Mouse (Mus musculus) hindbrain, embryonic 14.5 days (tissue): ENCODE data around the gene 4930438A08Rik. TPM values are rescaled to one million over a fixed set of nuclear protein-coding genes. Genes with fewer than 3 reads are reported as not detected.

Experiments
- ATAC-seq: fragments of 200-750 bp; cut with Nextera tagmentation; 2 replicates; pipeline ENCODE4 v1.8.0; 2017; ENCODE audit warnings: moderate number of reproducible peaks, mild to moderate bottlenecking, moderate TSS enrichment, moderate library complexity; ENCODE audit not compliant: low FRiP score
- DNase-seq: peaks from one replicate; pipeline ENCODE4 v3.0.0-alpha.2; 2015; ENCODE audit warnings: low spot score
- H3K27ac ChIP-seq: fragments of 300-500 bp; sonication (generic); 2 replicates; pipeline ENCODE4 v1.5.1; 2014; ENCODE audit warnings: mild to moderate bottlenecking, moderate library complexity
- H3K27me3 ChIP-seq: fragments of 300-500 bp; sonication (generic); 2 replicates; pipeline ENCODE4 v1.6.1; 2014; ENCODE audit warnings: mild to moderate bottlenecking, low read length, mixed read lengths; ENCODE audit not compliant: control insufficient read depth, insufficient read depth
- H3K36me3 ChIP-seq: fragments of 300-500 bp; sonication (generic); replicated peaks from 2 replicates; pipeline ENCODE4 v1.6.1; 2014; ENCODE audit not compliant: control insufficient read depth, insufficient read depth
- H3K4me1 ChIP-seq: fragments of 300-500 bp; sonication (generic); replicated peaks from 2 replicates; pipeline ENCODE4 v1.6.1; 2014; ENCODE audit warnings: antibody characterized with exemption, low read length, mixed read lengths; ENCODE audit not compliant: control insufficient read depth, insufficient read depth
- H3K4me2 ChIP-seq: fragments of 300-500 bp; sonication (generic); replicated peaks from 2 replicates; pipeline ENCODE4 v1.6.1; 2014; ENCODE audit warnings: mild to moderate bottlenecking, moderate library complexity
- H3K4me3 ChIP-seq: fragments of 300-500 bp; sonication (generic); replicated peaks from 2 replicates; pipeline ENCODE4 v1.5.1; 2014; ENCODE audit warnings: mild to moderate bottlenecking, low read length
- H3K9ac ChIP-seq: fragments of 300-500 bp; sonication (generic); 2 replicates; pipeline ENCODE4 v1.6.1; 2014
- H3K9me3 ChIP-seq: fragments of 300-500 bp; sonication (generic); 2 replicates; pipeline ENCODE4 v1.6.1; 2016; ENCODE audit warnings: low read length; ENCODE audit not compliant: control insufficient read depth
- WGBS: fragments of 180-500 bp; shearing (Covaris S2); extraction: QIAGEN DNeasy Blood & Tissue Kit; methylation state at CpG from one replicate; pipeline ENCODE4 v1.1.7; 2014; 5-methylcytosine and 5-hydroxymethylcytosine counted together
- polyA plus RNA-seq: library from polyadenylated mRNA; unstranded; fragments of >200 nt; fragmentation: Nextera tagmentation; extraction: Ambion mirVana; gene quantifications from 2 replicates; pipeline ENCODE4 v1.2.1, GENCODE M21; 2014

Gene 4930438A08Rik
- polyA plus RNA-seq, 1 experiment from 2014 or later, result not detected

- Histone ChIP-seq H3K4me2 (no peak overlapping the region), H3K4me1 (no peaks in the 10 kb centered on the region), H3K4me3 (no peak overlapping the region), H3K9ac (no peak overlapping the region), H3K27ac (no peak overlapping the region), H3K9me3 (no peaks in the 10 kb centered on the region), H3K27me3 (no peaks in the 10 kb centered on the region), H3K36me3 (no peaks in the 10 kb centered on the region)
- ATAC-seq, result no peak
- no peak for DNase-seq
- 75% methylated on average over 2 of the region's 2 CpGs for WGBS
Measured at GRCm38 (mm10) chr11:58263516-58263915, 11.1 kb upstream of the 4930438A08Rik start.

- no peak overlapping the region for H3K27ac ChIP-seq
- H3K4me3 ChIP-seq, result no peak overlapping the region
- H3K9me3 ChIP-seq, result no peaks in the 10 kb centered on the region
- H3K9ac ChIP-seq, result no peak overlapping the region
- no peaks in the 10 kb centered on the region for H3K4me1 ChIP-seq
- ATAC-seq (no peak), DNase-seq (no peak)
- no peak overlapping the region for H3K4me2 ChIP-seq
- H3K36me3 ChIP-seq, result no peaks in the 10 kb centered on the region
- H3K27me3 ChIP-seq, result no peaks in the 10 kb centered on the region
- WGBS, result 92% methylated on average over 9 of the region's 9 CpGs
Measured at GRCm38 (mm10) chr11:58264546-58264945, 10.1 kb upstream of the 4930438A08Rik start.

GRCm38 (mm10) chr11:58268285-58268684 lies 6.3 kb upstream of the 4930438A08Rik start:
- no peaks in the 10 kb centered on the region for H3K9me3 ChIP-seq
- 94% methylated on average over 3 of the region's 3 CpGs for WGBS
- ATAC-seq, result no peak

GRCm38 (mm10) chr11:58275756-58276155 lies 1.2 kb downstream of the 4930438A08Rik start:
- H3K9ac ChIP-seq, result no peak overlapping the region
- no peaks in the 10 kb centered on the region for H3K9me3 ChIP-seq
- no peaks in the 10 kb centered on the region for H3K27me3 ChIP-seq
- DNase-seq (no peak), ATAC-seq (no peak)
- no peak overlapping the region for H3K27ac ChIP-seq
- no peaks in the 10 kb centered on the region for H3K4me1 ChIP-seq
- no peak overlapping the region for H3K4me3 ChIP-seq
- H3K4me2 ChIP-seq, result no peak overlapping the region
- H3K36me3 ChIP-seq, result no peaks in the 10 kb centered on the region
- 83% methylated on average over 4 of the region's 4 CpGs for WGBS

More at GRCm38 (mm10) chr11:58268285-58268684, 6.3 kb upstream of the 4930438A08Rik start:
- H3K9ac ChIP-seq, result no peak overlapping the region
- H3K36me3 ChIP-seq, result no peaks in the 10 kb centered on the region
- H3K4me1 ChIP-seq, result no peaks in the 10 kb centered on the region
- no peaks in the 10 kb centered on the region for H3K27me3 ChIP-seq
- H3K27ac ChIP-seq, result no peak overlapping the region
- no peak overlapping the region for H3K4me3 ChIP-seq
- no peak for DNase-seq
- no peak overlapping the region for H3K4me2 ChIP-seq

GRCm38 (mm10) chr11:58281970-58282496 lies 7.4 kb downstream of the 4930438A08Rik start:
- WGBS, result 86% methylated on average over 13 of the region's 13 CpGs
- DNase-seq, result no peak
- ATAC-seq, result no peak
- Histone ChIP-seq H3K4me2 (no peak overlapping the region), H3K4me1 (no peaks in the 10 kb centered on the region), H3K4me3 (no peak overlapping the region), H3K27me3 (no peaks in the 10 kb centered on the region), H3K9ac (no peak overlapping the region), H3K27ac (no peak overlapping the region), H3K9me3 (no peaks in the 10 kb centered on the region), H3K36me3 (no peaks in the 10 kb centered on the region)

- Histone ChIP-seq H3K9me3 (no peaks in the 10 kb centered on the region), H3K9ac (no peak overlapping the region), H3K4me3 (no peak overlapping the region), H3K27ac (no peak overlapping the region), H3K4me2 (no peak overlapping the region), H3K4me1 (no peaks in the 10 kb centered on the region), H3K36me3 (no peaks in the 10 kb centered on the region), H3K27me3 (no peaks in the 10 kb centered on the region)
- ATAC-seq, result no peak
- no peak for DNase-seq
- WGBS, result 88% methylated on average over 5 of the region's 5 CpGs
Measured at GRCm38 (mm10) chr11:58282518-58282917, 7.9 kb downstream of the 4930438A08Rik start.

- Histone ChIP-seq H3K27ac (no peak overlapping the region), H3K9me3 (no peaks in the 10 kb centered on the region), H3K27me3 (no peaks in the 10 kb centered on the region), H3K4me2 (no peak overlapping the region), H3K36me3 (no peaks in the 10 kb centered on the region), H3K4me1 (no peaks in the 10 kb centered on the region), H3K4me3 (no peak overlapping the region), H3K9ac (no peak overlapping the region)
- no peak for DNase-seq
- 76% methylated on average over 9 of the region's 9 CpGs for WGBS
- no peak for ATAC-seq
Measured at GRCm38 (mm10) chr11:58289992-58290682, 15.5 kb downstream of the 4930438A08Rik start.

- Histone ChIP-seq H3K27me3 (no peaks in the 10 kb centered on the region), H3K9ac (no peak overlapping the region), H3K4me3 (no peak overlapping the region), H3K27ac (no peak overlapping the region), H3K9me3 (no peaks in the 10 kb centered on the region), H3K4me1 (no peaks in the 10 kb centered on the region), H3K36me3 (no peaks in the 10 kb centered on the region), H3K4me2 (no peak overlapping the region)
- no peak for ATAC-seq
- DNase-seq, result no peak
- 92% methylated on average over 4 of the region's 4 CpGs for WGBS
Measured at GRCm38 (mm10) chr11:58290812-58291211, 16.2 kb downstream of the 4930438A08Rik start.

- WGBS, result 65% methylated on average over 4 of the region's 4 CpGs
- Histone ChIP-seq H3K9ac (no peak overlapping the region), H3K27ac (no peak overlapping the region), H3K27me3 (no peaks in the 10 kb centered on the region), H3K4me1 (no peaks in the 10 kb centered on the region), H3K36me3 (no peaks in the 10 kb centered on the region), H3K9me3 (no peaks in the 10 kb centered on the region), H3K4me2 (no peak overlapping the region), H3K4me3 (no peak overlapping the region)
- ATAC-seq, result no peak
- DNase-seq, result no peak
Measured at GRCm38 (mm10) chr11:58292791-58293190, 18.2 kb downstream of the 4930438A08Rik start.
